Mouse (Mus musculus): ENCODE measurements at regions not wholly inside any gene's neighbourhood (a gene's known extent, or its start where the extent isn't known, plus 50 kb on each side); places are given as distances from the start of the nearest gene placed in this dataset.

DNA sequence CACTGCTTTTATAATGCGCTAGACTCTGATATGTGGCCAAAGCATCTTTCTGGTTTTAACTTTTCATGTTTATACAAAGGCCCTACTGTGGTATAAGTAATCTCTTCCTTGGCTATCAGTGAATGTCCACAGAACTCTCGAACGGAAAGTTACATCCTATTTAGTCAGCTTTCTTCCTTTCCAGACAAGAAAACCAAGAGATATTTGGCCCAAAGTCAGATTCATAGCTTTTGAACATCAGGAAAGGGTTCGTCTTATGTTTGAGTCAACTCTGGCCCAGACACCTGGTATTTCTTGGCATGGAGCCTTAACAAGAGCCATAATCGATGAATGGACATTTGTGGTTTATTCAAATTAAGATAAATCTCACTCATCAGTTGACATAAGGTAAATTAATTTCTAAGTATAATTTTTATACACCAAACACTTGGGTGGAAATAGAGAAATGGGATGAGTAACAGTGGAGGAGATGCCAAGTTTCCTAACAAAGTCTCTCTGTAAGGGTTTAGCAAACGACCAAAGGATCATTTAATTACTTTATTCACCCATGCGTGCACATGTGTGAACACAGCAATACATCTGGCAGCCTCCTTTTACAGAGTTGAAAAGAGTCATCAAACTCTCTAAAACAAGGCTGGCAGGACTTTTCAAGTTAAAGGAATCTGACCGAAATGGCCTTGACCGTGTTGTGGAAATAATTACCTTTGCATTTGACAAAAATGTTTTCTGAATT lies 287.2 kb upstream of the Rbms1 start:
- TF ChIP-seq CTCF (IDR thresholded peaks at IDR 0.05; ENCODE audit: low read depth, low read length), result no peak
- TF ChIP-seq POLR2A (IDR thresholded peaks at IDR 0.05; ENCODE audit: extremely low read depth, insufficient read depth, low read length), result no peak
